In the genomic region with DNA sequence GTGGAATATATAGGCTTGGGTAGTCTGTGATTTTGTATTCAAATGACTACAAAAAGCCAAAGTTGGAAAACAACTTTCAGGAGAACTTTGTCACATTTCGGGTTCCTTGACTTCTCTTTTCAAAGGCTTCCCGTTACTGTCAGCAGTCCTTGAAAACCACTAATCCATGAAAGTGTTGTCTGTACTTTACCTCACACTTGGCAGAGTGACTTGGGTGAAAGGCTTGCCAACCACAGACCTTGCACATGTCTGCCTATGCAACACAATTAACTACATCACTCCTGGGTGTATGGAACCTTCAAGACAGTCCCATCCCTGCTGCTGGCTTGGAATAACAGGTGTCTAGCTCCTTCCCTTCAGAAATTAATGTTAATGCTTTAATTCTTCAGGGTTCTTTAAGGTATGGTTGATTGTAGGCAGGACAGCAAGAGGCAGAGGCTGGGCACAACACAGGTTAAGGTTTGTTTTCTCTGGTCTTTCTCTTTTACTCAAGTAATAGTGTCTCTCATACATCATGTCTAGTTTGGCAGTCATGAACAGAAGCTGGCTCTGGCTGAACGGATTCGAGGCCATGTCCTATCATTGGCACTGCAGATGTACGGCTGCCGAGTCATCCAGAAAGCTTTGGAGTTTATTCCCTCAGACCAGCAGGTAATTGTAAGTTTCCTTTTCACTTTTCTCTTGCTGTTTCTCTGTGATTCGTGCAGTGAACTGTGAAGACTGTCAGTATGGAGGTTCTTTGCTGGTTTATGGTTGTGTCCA, we compare ENCODE assay signal across 28 mouse cellular contexts. TPM values are rescaled to one million over a fixed set of nuclear protein-coding genes. Genes with fewer than 3 reads are reported as not detected.
DNase-seq lines count a peak whose midpoint lies in the region; ATAC-seq and TF ChIP-seq lines count a peak whose summit lies in the region.
"Had no signal": no experiment of that assay in that cellular context is flagged by ENCODE, and none has a peak within 500 bp of the region (broad histone marks: within the 10 kb centered on the region; RNA-seq: fewer than 3 reads in every experiment).

No protein-coding gene starts in this region.

- TF ChIP-seq POLR2A in ES-Bruce4 (IDR thresholded peaks at IDR 0.05; ENCODE audit: insufficient read depth, low read length): no peak

- H3K36me3 ChIP-seq in kidney, embryonic 14.5 days (ENCODE audit: control insufficient read depth, insufficient read depth, low read length): peaks cover 90% of the 10 kb centered on the region
- H3K36me3 ChIP-seq in ES-Bruce4 (ENCODE audit: control insufficient read depth, insufficient read depth, low read length, poor library complexity, severe bottlenecking): peaks cover 87% of the 10 kb centered on the region

- H3K9ac ChIP-seq in kidney, embryonic 14.5 days (ENCODE audit: low read depth, low read length): no peak overlapping the region
- H3K9ac ChIP-seq in ES-Bruce4 (ENCODE audit: low read depth, poor library complexity, severe bottlenecking): no peak overlapping the region
- H3K9ac ChIP-seq: embryonic facial prominence, embryonic 13.5 days; heart, embryonic 13.5 days; hindbrain, embryonic 15.5 days; limb, embryonic 12.5 days; liver, embryonic 12.5 days; liver, postnatal 0 days; neural tube, embryonic 13.5 days had no signal

- no peak overlapping the region for H3K4me2 ChIP-seq in kidney, embryonic 14.5 days (replicated peaks; ENCODE audit: low read depth, low read length)
- H3K4me2 ChIP-seq: embryonic facial prominence, embryonic 13.5 days; heart, embryonic 13.5 days; hindbrain, embryonic 15.5 days; limb, embryonic 12.5 days; liver, embryonic 12.5 days; midbrain, embryonic 11.5 days; neural tube, embryonic 13.5 days had no signal

- TF ChIP-seq EP300 in ES-Bruce4 (IDR thresholded peaks at IDR 0.05; ENCODE audit: insufficient read depth, low read depth, low read length): no peak

- H3K4me3 ChIP-seq in kidney, embryonic 14.5 days (ENCODE audit: low read length): no peak overlapping the region
- H3K4me3 ChIP-seq in ES-Bruce4 (ENCODE audit: low read depth, low read length): no peak overlapping the region
- H3K4me3 ChIP-seq: embryonic facial prominence, embryonic 13.5 days; heart, embryonic 13.5 days; hindbrain, embryonic 10.5 days; hindbrain, embryonic 15.5 days; left cerebral cortex, adult 2 months; limb, embryonic 12.5 days; liver, embryonic 12.5 days; neural tube, embryonic 13.5 days had no signal

- H3K4me1 ChIP-seq in kidney, embryonic 14.5 days (ENCODE audit: control insufficient read depth, insufficient read depth, low read length): no peaks in the 10 kb centered on the region
- no peaks in the 10 kb centered on the region for H3K4me1 ChIP-seq in ES-Bruce4 (ENCODE audit: control insufficient read depth, insufficient read depth, low read length)
- H3K4me1 ChIP-seq: embryonic facial prominence, embryonic 13.5 days; hindbrain, embryonic 10.5 days; hindbrain, embryonic 15.5 days; limb, embryonic 12.5 days; neural tube, embryonic 13.5 days had no signal

- no peak for TF ChIP-seq CTCF in ES-Bruce4 (IDR thresholded peaks at IDR 0.05; ENCODE audit: low read depth, low read length)

- no peak overlapping the region for H3K27ac ChIP-seq in kidney, embryonic 14.5 days (ENCODE audit: low read depth, low read length)
- H3K27ac ChIP-seq in ES-Bruce4 (ENCODE audit: insufficient read depth, low read length): peak overlapping the region; percentile 33; the same call in 1 of the 2 replicates
- H3K27ac ChIP-seq: embryonic facial prominence, embryonic 13.5 days; heart, embryonic 13.5 days; hindbrain, embryonic 10.5 days; hindbrain, embryonic 15.5 days; left cerebral cortex, adult 2 months; limb, embryonic 12.5 days; liver, embryonic 12.5 days; neural tube, embryonic 13.5 days had no signal

- no peaks in the 10 kb centered on the region for H3K9me3 ChIP-seq in kidney, embryonic 14.5 days (ENCODE audit: control insufficient read depth, low read length)
- H3K9me3 ChIP-seq in ES-Bruce4 (replicated peaks; ENCODE audit: control insufficient read depth, insufficient read depth, low read length, poor library complexity, severe bottlenecking): no peaks in the 10 kb centered on the region
- H3K9me3 ChIP-seq: embryonic facial prominence, embryonic 13.5 days; heart, embryonic 13.5 days; hindbrain, embryonic 10.5 days; hindbrain, embryonic 15.5 days; limb, embryonic 12.5 days; liver, embryonic 12.5 days; neural tube, embryonic 13.5 days had no signal

- no peak for ATAC-seq in kidney, embryonic 14.5 days (ENCODE audit: low FRiP score, low TSS enrichment)
- ATAC-seq: activated CD4-positive, CD25-positive, alpha-beta regulatory T cell, adult 4 months; forebrain, embryonic 16.5 days; inflammation-experienced regulatory T-cells, adult 6 months; liver, embryonic 12.5 days; liver, postnatal 0 days had no signal

- DNase-seq in adrenal gland, postnatal 10 days: peak; percentile 37
- DNase-seq in adrenal gland, postnatal 4 days (ENCODE audit: low spot score in 2 of 2): no peak
- peak; percentile 55 for DNase-seq in kidney, adult 9 months
- peak; percentile 59 to 62 for DNase-seq in adrenal gland, postnatal 36 days
- no peak for DNase-seq in Muller cell, postnatal 12 days (ENCODE audit: inconsistent ontology term)
- DNase-seq: cerebellum, adult 18-20 months; cerebellum, postnatal 10 days; gastrocnemius, postnatal 10 days; heart, postnatal 14 days; kidney, adult 18-20 months; liver, postnatal 0 days; lung, postnatal 36 days; thymus, adult 2 months; thymus, postnatal 36 days had no signal

- WGBS in kidney, embryonic 14.5 days: 81% methylated on average over 7 of the region's 7 CpGs

- no peaks in the 10 kb centered on the region for H3K27me3 ChIP-seq in kidney, embryonic 14.5 days (ENCODE audit: control insufficient read depth, insufficient read depth, low read length)
- no peaks in the 10 kb centered on the region for H3K27me3 ChIP-seq in ES-Bruce4 (ENCODE audit: control insufficient read depth, insufficient read depth, low read length, poor library complexity, severe bottlenecking)
- H3K27me3 ChIP-seq: embryonic facial prominence, embryonic 13.5 days; heart, embryonic 13.5 days; hindbrain, embryonic 15.5 days; limb, embryonic 12.5 days; liver, embryonic 12.5 days; neural tube, embryonic 13.5 days had no signal

RNA-seq across cellular contexts. Expression of a gene that starts 26.8 kb away (rescaled TPM):
- total RNA-seq in adrenal gland, postnatal 10 days (2021): 100 to 1,000 TPM; 149 to 179 TPM
- 100 to 1,000 TPM; 230 to 243 TPM for total RNA-seq in adrenal gland, postnatal 4 days (2021)
- polyA plus RNA-seq in kidney, embryonic 14.5 days (2014; fragmentation: Nextera tagmentation; extraction: Ambion mirVana): 9.6 and 15.8 TPM in 2 replicates
- 8.1 and 8.6 TPM in 2 replicates for polyA plus RNA-seq in ES-Bruce4 (2011; ENCODE audit: insufficient read depth, insufficient read length, low read depth, missing spikeins)
- 100 to 1,000 TPM; 294 to 435 TPM for total RNA-seq in adrenal gland, postnatal 36 days (2021)

Comparison
In these comparisons a context has a peak if more than half of its experiments do, and no peak if none do; other contexts are left out.
1. DNase-seq: peak in adrenal gland, postnatal 10 days (single experiment), kidney, adult 9 months (single experiment) and adrenal gland, postnatal 36 days (2 of 2); none in adrenal gland, postnatal 4 days (0 of 2) and Muller cell, postnatal 12 days (single experiment).